Mouse (Mus musculus): ENCODE data around the gene Eif2ak3.

GRCm38 (mm10) chr6:70899594-70900003 lies 55.3 kb downstream of the Eif2ak3 start:
- no peak for TF ChIP-seq POLR2A (IDR thresholded peaks at IDR 0.05; ENCODE audit: borderline replicate concordance, low read depth, low read length)
- TF ChIP-seq CTCF (IDR thresholded peaks at IDR 0.05; ENCODE audit: low read depth, low read length) = no peak

All from bone marrow macrophage, adult 2 months (primary cell).